Mouse (Mus musculus): ENCODE measurements around the gene Wfs1. TPM values are rescaled to one million over a fixed set of nuclear protein-coding genes. Genes with fewer than 3 reads are reported as not detected.

The Wfs1 gene
- polyA plus RNA-seq, 1 experiment from 2014 or later, result 5.2 TPM

DNA sequence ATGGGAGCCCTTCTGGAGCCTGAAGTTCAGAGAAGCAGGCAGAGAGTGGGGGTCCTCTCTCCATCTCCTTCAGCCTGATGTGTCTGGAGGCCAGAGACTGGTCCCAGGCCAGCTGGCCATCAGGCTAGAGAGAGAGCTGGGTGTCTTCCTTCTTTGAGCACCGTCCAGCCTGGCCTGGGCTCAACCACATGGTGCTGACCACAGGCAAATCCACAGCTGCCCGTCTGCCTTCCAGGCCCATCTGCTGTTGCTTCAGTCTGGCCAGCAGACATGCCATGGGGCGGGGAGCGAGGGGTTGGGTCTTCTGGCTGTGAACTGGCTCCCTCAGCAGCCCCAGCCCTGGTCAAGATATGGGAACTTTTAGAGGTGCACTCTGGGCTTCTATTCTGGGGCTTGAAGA lies 72.4 kb downstream of the Wfs1 start:
- H3K36me3 ChIP-seq (ENCODE audit: control insufficient read depth, insufficient read depth, low read length), result no peaks in the 10 kb centered on the region
- no peaks in the 10 kb centered on the region for H3K4me1 ChIP-seq (ENCODE audit: control insufficient read depth, insufficient read depth, low read length)
- no peak overlapping the region for H3K9ac ChIP-seq (replicated peaks; ENCODE audit: low read length)
- H3K9me3 ChIP-seq (ENCODE audit: control insufficient read depth, low read length), result no peaks in the 10 kb centered on the region
- no peak overlapping the region for H3K4me3 ChIP-seq (replicated peaks; ENCODE audit: low read depth, low read length)
- DNase-seq (no peak), ATAC-seq (ENCODE audit: low FRiP score, low TSS enrichment) (no peak)
- no peaks in the 10 kb centered on the region for H3K27me3 ChIP-seq (ENCODE audit: control insufficient read depth, insufficient read depth, low read length)
- H3K27ac ChIP-seq (replicated peaks; ENCODE audit: low read depth, low read length), result no peak overlapping the region
- WGBS, result 90% methylated on average over 4 of the region's 4 CpGs
- no peak overlapping the region for H3K4me2 ChIP-seq (ENCODE audit: low read length)

Other genes with a start within 250 kb of the Wfs1 start
- 28.6 and 28.8 TPM in 2 replicates for gene Bloc1s4, start 240.6 kb downstream of the Wfs1 start, polyA plus RNA-seq (2014; fragmentation: Nextera tagmentation; extraction: Ambion mirVana)
- gene Mrfap1, start 192.4 kb downstream of the Wfs1 start, polyA plus RNA-seq (2014; fragmentation: Nextera tagmentation; extraction: Ambion mirVana), result 355 and 360 TPM in 2 replicates
- 7.8 and 10.3 TPM in 2 replicates for gene Man2b2, start 158.6 kb downstream of the Wfs1 start, polyA plus RNA-seq (2014; fragmentation: Nextera tagmentation; extraction: Ambion mirVana)
- gene Ppp2r2c, start 120.7 kb downstream of the Wfs1 start, polyA plus RNA-seq (2014; fragmentation: Nextera tagmentation; extraction: Ambion mirVana), result 38.3 and 44.6 TPM in 2 replicates
- gene Gm1043, start 96.2 kb upstream of the Wfs1 start, polyA plus RNA-seq (2014; fragmentation: Nextera tagmentation; extraction: Ambion mirVana), result 1.7 and 2.0 TPM in 2 replicates

Data from midbrain, embryonic 14.5 days (tissue).